Mouse (Mus musculus): ENCODE measurements around the gene Cercam.

- TF ChIP-seq CTCF (IDR thresholded peaks at IDR 0.05; ENCODE audit: low read depth, low read length), result no peak
- no peak for TF ChIP-seq EP300 (IDR thresholded peaks at IDR 0.05; ENCODE audit: insufficient read depth, low read depth, low read length)
Observed at GRCm38 (mm10) chr2:29831106-29831505, 37.9 kb upstream of the Cercam start.

Data from ES-Bruce4 (cell line).